ENCODE assay signal across 13 mouse cellular contexts in genomic region chr19:36497067-36497466, GRCm38 (mm10). TPM values are rescaled to one million over a fixed set of nuclear protein-coding genes. Genes with fewer than 3 reads are reported as not detected.
A peak's percentile ranks its signal among the peaks of the same experiment; 100 is the strongest.
DNase-seq lines count a peak whose midpoint lies in the region; ATAC-seq and TF ChIP-seq lines count a peak whose summit lies in the region.
"Had no signal": no experiment of that assay in that cellular context is flagged by ENCODE, and none has a peak within 500 bp of the region (broad histone marks: within the 10 kb centered on the region; RNA-seq: fewer than 3 reads in every experiment).

No protein-coding gene starts in this region.

- H3K27me3 ChIP-seq in C2C12 (ENCODE audit: control insufficient read depth, insufficient read depth, insufficient read length): no peaks in the 10 kb centered on the region
- no peaks in the 10 kb centered on the region for H3K27me3 ChIP-seq in forebrain, embryonic 15.5 days
- H3K27me3 ChIP-seq in kidney, embryonic 14.5 days (ENCODE audit: control insufficient read depth, insufficient read depth, low read length): no peaks in the 10 kb centered on the region

- 80% methylated on average over 4 of the region's 4 CpGs for WGBS in forebrain, embryonic 15.5 days
- WGBS in kidney, embryonic 14.5 days: 74% methylated on average over 4 of the region's 4 CpGs

- H3K79me2 ChIP-seq in C2C12 (ENCODE audit: control insufficient read depth, insufficient read depth): no peaks in the 10 kb centered on the region

- H3K36me3 ChIP-seq in C2C12 (ENCODE audit: control insufficient read depth, insufficient read depth): no peaks in the 10 kb centered on the region
- no peaks in the 10 kb centered on the region for H3K36me3 ChIP-seq in forebrain, embryonic 15.5 days
- no peaks in the 10 kb centered on the region for H3K36me3 ChIP-seq in kidney, embryonic 14.5 days (ENCODE audit: control insufficient read depth, insufficient read depth, low read length)

- no peaks in the 10 kb centered on the region for H3K9me3 ChIP-seq in forebrain, embryonic 15.5 days
- no peaks in the 10 kb centered on the region for H3K9me3 ChIP-seq in kidney, embryonic 14.5 days (ENCODE audit: control insufficient read depth, low read length)

- DNase-seq in layer of hippocampus, adult 11-12 months (ENCODE audit: low spot score): peak; percentile 15
- DNase-seq in layer of hippocampus, postnatal 14 days (ENCODE audit: low spot score in 2 of 2): no peak
- peak; percentile 86 for DNase-seq in adrenal gland, postnatal 14 days
- DNase-seq in cerebellum, postnatal 25 days: peak; percentile 60 to 78
- DNase-seq in frontal cortex, postnatal 14 days (ENCODE audit: low spot score in 2 of 2): no peak
- DNase-seq: kidney, postnatal 14 days had no signal

- no peak overlapping the region for H3K4me3 ChIP-seq in C2C12 (ENCODE audit: insufficient read depth, poor library complexity, severe bottlenecking)
- H3K4me3 ChIP-seq in forebrain, embryonic 15.5 days: no peak overlapping the region
- H3K4me3 ChIP-seq in kidney, embryonic 14.5 days (ENCODE audit: low read length): no peak overlapping the region

- no peaks in the 10 kb centered on the region for H3K79me3 ChIP-seq in C2C12 (ENCODE audit: low read depth)

- no peak overlapping the region for H3K27ac ChIP-seq in forebrain, embryonic 15.5 days (replicated peaks)
- H3K27ac ChIP-seq in kidney, embryonic 14.5 days (ENCODE audit: low read depth, low read length): no peak overlapping the region
- H3K27ac ChIP-seq: hindbrain, embryonic 14.5 days; stomach, postnatal 0 days had no signal

- no peak for ATAC-seq in forebrain, embryonic 15.5 days (replicated peaks)
- no peak for ATAC-seq in kidney, embryonic 14.5 days (ENCODE audit: low FRiP score, low TSS enrichment)
- ATAC-seq: CD4-positive, CD25-positive, alpha-beta regulatory T cell, adult 4 months; lung, postnatal 0 days had no signal

- H3K9ac ChIP-seq in forebrain, embryonic 15.5 days (replicated peaks): no peak overlapping the region
- no peak overlapping the region for H3K9ac ChIP-seq in kidney, embryonic 14.5 days (ENCODE audit: low read depth, low read length)
- H3K9ac ChIP-seq: hindbrain, embryonic 14.5 days had no signal

- TF ChIP-seq CTCF in C2C12 (IDR thresholded peaks at IDR 0.05; ENCODE audit: control insufficient read depth, insufficient read depth, insufficient read length): no peak

- no peak overlapping the region for H3ac ChIP-seq in C2C12 (ENCODE audit: control insufficient read depth, insufficient read length, low read depth)

- H3K4me2 ChIP-seq in forebrain, embryonic 15.5 days (replicated peaks): no peak overlapping the region
- no peak overlapping the region for H3K4me2 ChIP-seq in kidney, embryonic 14.5 days (replicated peaks; ENCODE audit: low read depth, low read length)
- H3K4me2 ChIP-seq: hindbrain, embryonic 14.5 days had no signal

- no peaks in the 10 kb centered on the region for H3K4me1 ChIP-seq in forebrain, embryonic 15.5 days
- no peaks in the 10 kb centered on the region for H3K4me1 ChIP-seq in kidney, embryonic 14.5 days (ENCODE audit: control insufficient read depth, insufficient read depth, low read length)

TF ChIP-seq in C2C12, 6 proteins besides CTCF, POLR2A, EP300 and RAD21:
- TF ChIP-seq MYOD1 (IDR thresholded peaks at IDR 0.05; ENCODE audit: control insufficient read depth, insufficient read length, low read depth): peak; percentile 62
- no peak for TF ChIP-seq USF1 (IDR thresholded peaks at IDR 0.05; ENCODE audit: low read depth)

RNA-seq across cellular contexts. Expression of gene Hectd2, which starts 57.4 kb away (rescaled TPM):
- total RNA-seq in layer of hippocampus, postnatal 14 days (2021): 10 to 100 TPM; 36.0 to 37.0 TPM
- polyA plus RNA-seq in C2C12 (2012; fragmentation: generic; extraction: Trizol): 0.09 TPM
- total RNA-seq in adrenal gland, postnatal 14 days (2021): 3.1 and 4.1 TPM in 2 replicates
- 14.2 and 15.7 TPM in 2 replicates for polyA plus RNA-seq in forebrain, embryonic 15.5 days (2015; fragmentation: Nextera tagmentation; extraction: Ambion mirVana)
- polyA plus RNA-seq in kidney, embryonic 14.5 days (2014; fragmentation: Nextera tagmentation; extraction: Ambion mirVana): 2.3 and 3.2 TPM in 2 replicates

Comparison
In these comparisons a context has a peak if more than half of its experiments do, and no peak if none do; other contexts are left out.
1. DNase-seq: peak in layer of hippocampus, adult 11-12 months (single experiment), adrenal gland, postnatal 14 days (single experiment) and cerebellum, postnatal 25 days (2 of 2); none in layer of hippocampus, postnatal 14 days (0 of 2) and frontal cortex, postnatal 14 days (0 of 2).